Mouse (Mus musculus): ENCODE data around the gene 1600002K03Rik.

- TF ChIP-seq POLR2A (IDR thresholded peaks at IDR 0.05; ENCODE audit: low read depth, low read length): peak; percentile 94
- TF ChIP-seq CTCF (conservative IDR thresholded peaks at IDR 0.05; ENCODE audit: insufficient read depth, insufficient read length, low read depth, low read length): no peak
Measured at GRCm38 (mm10) chr10:80167460-80168037, 5.2 kb upstream of the 1600002K03Rik start.

Data from kidney, adult 2 months (tissue).